Mouse (Mus musculus) hindbrain, embryonic 16.5 days (tissue): ENCODE data around the gene Vmn2r121. TPM values are rescaled to one million over a fixed set of nuclear protein-coding genes. Genes with fewer than 3 reads are reported as not detected.

Experiments used
- ATAC-seq: fragments of 200-750 bp; cut with Nextera tagmentation; 2 replicates; pipeline ENCODE4 v1.8.0; 2017; ENCODE audit warnings: moderate TSS enrichment, moderate library complexity
- H3K27ac ChIP-seq: fragments of 300-500 bp; sonication (generic); 2 replicates; pipeline ENCODE4 v1.5.1; 2014; ENCODE audit warnings: low read depth, mild to moderate bottlenecking, control low read depth, low read length, moderate library complexity
- H3K27me3 ChIP-seq: fragments of 300-500 bp; sonication (generic); replicated peaks from 2 replicates; pipeline ENCODE4 v1.6.1; 2014; ENCODE audit warnings: low read length; ENCODE audit not compliant: control insufficient read depth, insufficient read depth
- H3K36me3 ChIP-seq: fragments of 300-500 bp; sonication (generic); 2 replicates; pipeline ENCODE4 v1.6.1; 2014; ENCODE audit warnings: mild to moderate bottlenecking, low read length, moderate library complexity, mixed read lengths; ENCODE audit not compliant: control insufficient read depth, insufficient read depth
- H3K4me1 ChIP-seq: fragments of 300-500 bp; sonication (generic); 2 replicates; pipeline ENCODE4 v1.6.1; 2014; ENCODE audit warnings: low read depth, low read length; ENCODE audit not compliant: control insufficient read depth, insufficient read depth
- H3K4me2 ChIP-seq: fragments of 300-500 bp; sonication (generic); 2 replicates; pipeline ENCODE4 v1.6.1; 2014; ENCODE audit warnings: mild to moderate bottlenecking, low read length, control low read depth, moderate library complexity
- H3K4me3 ChIP-seq: fragments of 300-500 bp; sonication (generic); 2 replicates; pipeline ENCODE4 v1.5.1; 2014; ENCODE audit warnings: mild to moderate bottlenecking, low read length, control low read depth, moderate library complexity
- H3K9ac ChIP-seq: fragments of 300-500 bp; sonication (generic); 2 replicates; pipeline ENCODE4 v1.6.1; 2014; ENCODE audit warnings: low read depth, mild to moderate bottlenecking, control low read depth, low read length, moderate library complexity
- H3K9me3 ChIP-seq: fragments of 300-500 bp; sonication (generic); 2 replicates; pipeline ENCODE4 v1.6.1; 2014; ENCODE audit warnings: mild to moderate bottlenecking, low read length, moderate library complexity; ENCODE audit not compliant: control insufficient read depth
- WGBS: fragments of 180-500 bp; shearing (Covaris S2); extraction: QIAGEN DNeasy Blood & Tissue Kit; methylation state at CpG from one replicate; pipeline ENCODE4 v1.1.7; 2014; 5-methylcytosine and 5-hydroxymethylcytosine counted together
- polyA plus RNA-seq: library from polyadenylated mRNA; unstranded; fragments of >200 nt; fragmentation: Nextera tagmentation; extraction: Ambion mirVana; gene quantifications from 2 replicates; pipeline ENCODE4 v1.2.1, GENCODE M21; 2015

Gene Vmn2r121
- polyA plus RNA-seq: not detected in 2 replicates

DNA sequence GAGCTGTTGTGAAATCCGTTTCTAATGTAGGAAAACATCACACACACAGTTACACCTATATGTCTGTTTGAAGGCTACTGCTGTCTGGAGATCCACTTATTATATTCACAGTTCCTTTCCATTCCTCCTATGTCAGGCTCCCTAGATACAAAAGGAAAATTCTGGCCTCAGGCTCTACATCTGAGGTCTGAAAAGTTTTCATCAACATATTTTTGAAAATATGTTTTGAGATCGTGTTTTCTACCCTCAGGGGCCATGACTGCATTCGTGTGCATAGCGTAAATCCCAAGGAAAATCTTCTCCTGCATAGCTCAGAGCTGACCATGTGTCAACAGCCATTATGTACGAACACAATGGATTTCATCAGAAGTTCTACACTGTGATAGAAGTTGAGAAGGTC, at the start of gene Vmn2r121:
Vmn2r121 (minus strand) TSS at position 101 of the 400 bp plus-strand sequence.
- 71% methylated on average over 5 of the region's 5 CpGs for WGBS
- H3K4me1 ChIP-seq: no peaks in the 10 kb centered on the region
- H3K36me3 ChIP-seq: no peaks in the 10 kb centered on the region
- H3K9me3 ChIP-seq: no peaks in the 10 kb centered on the region
- ATAC-seq: no peak
- no peak within 1 kb of the TSS for H3K4me2 ChIP-seq
- H3K27ac ChIP-seq: no peak within 1 kb of the TSS
- H3K4me3 ChIP-seq: no peak within 1 kb of the TSS
- no peak within 1 kb of the TSS for H3K9ac ChIP-seq
- H3K27me3 ChIP-seq: no peaks in the 10 kb centered on the region
